In genomic region chr11:31461348-31461747, GRCm38 (mm10) we compare ENCODE assay signal across 20 mouse cellular contexts.
A peak's percentile ranks its signal among the peaks of the same experiment; 100 is the strongest.
DNase-seq lines count a peak whose midpoint lies in the region; ATAC-seq and TF ChIP-seq lines count a peak whose summit lies in the region.
"Had no signal": no experiment of that assay in that cellular context is flagged by ENCODE, and none has a peak within 500 bp of the region (broad histone marks: within the 10 kb centered on the region; RNA-seq: fewer than 3 reads in every experiment).

No protein-coding gene starts in this region.

- no peak overlapping the region for H3K9ac ChIP-seq in midbrain, embryonic 13.5 days (replicated peaks)
- H3K9ac ChIP-seq in heart, embryonic 15.5 days = no peak overlapping the region
- H3K9ac ChIP-seq in liver, postnatal 0 days (replicated peaks) = no peak overlapping the region
- H3K9ac ChIP-seq: embryonic facial prominence, embryonic 13.5 days; forebrain, embryonic 12.5 days; hindbrain, embryonic 13.5 days had no signal

- H3K36me3 ChIP-seq in heart, embryonic 10.5 days = no peaks in the 10 kb centered on the region
- H3K36me3 ChIP-seq in midbrain, embryonic 10.5 days = no peaks in the 10 kb centered on the region
- H3K36me3 ChIP-seq in midbrain, embryonic 13.5 days = no peaks in the 10 kb centered on the region
- no peaks in the 10 kb centered on the region for H3K36me3 ChIP-seq in heart, embryonic 15.5 days
- no peaks in the 10 kb centered on the region for H3K36me3 ChIP-seq in liver, postnatal 0 days (replicated peaks; ENCODE audit: insufficient read depth, low read length)
- H3K36me3 ChIP-seq: embryonic facial prominence, embryonic 13.5 days; forebrain, embryonic 12.5 days; hindbrain, embryonic 13.5 days had no signal

- H3K9me3 ChIP-seq in heart, embryonic 10.5 days = no peaks in the 10 kb centered on the region
- H3K9me3 ChIP-seq in midbrain, embryonic 10.5 days (replicated peaks) = no peaks in the 10 kb centered on the region
- H3K9me3 ChIP-seq in midbrain, embryonic 13.5 days = no peaks in the 10 kb centered on the region
- H3K9me3 ChIP-seq in heart, embryonic 15.5 days (replicated peaks) = no peaks in the 10 kb centered on the region
- no peaks in the 10 kb centered on the region for H3K9me3 ChIP-seq in liver, postnatal 0 days (ENCODE audit: low read length)
- H3K9me3 ChIP-seq: forebrain, embryonic 12.5 days had no signal

- DNase-seq in heart, adult 8-10 months (ENCODE audit: low spot score) = peak; percentile 13
- DNase-seq in heart, embryonic 10.5 days (ENCODE audit: low spot score) = no peak
- DNase-seq in midbrain, embryonic 10.5 days (ENCODE audit: low spot score) = peak; percentile 5
- no peak for DNase-seq in liver, postnatal 0 days
- DNase-seq in retina, postnatal 1 day = no peak
- DNase-seq: cerebellum, adult 11-12 months; cerebellum, adult 9-10 months; cerebellum, postnatal 25 days; gastrocnemius, postnatal 10 days; kidney, adult 11 months had no signal

- WGBS in heart, embryonic 10.5 days = 54% methylated on average over 3 of the region's 3 CpGs
- WGBS in midbrain, embryonic 10.5 days = 67% methylated on average over 3 of the region's 3 CpGs
- WGBS in midbrain, embryonic 13.5 days = 65% methylated on average over 3 of the region's 3 CpGs
- WGBS in heart, embryonic 15.5 days = 48% methylated on average over 3 of the region's 3 CpGs
- WGBS in liver, postnatal 0 days (ENCODE audit: insufficient replicate concordance) = 39% methylated on average over 3 of the region's 3 CpGs

- no peak overlapping the region for H3K27ac ChIP-seq in heart, embryonic 10.5 days
- H3K27ac ChIP-seq in midbrain, embryonic 10.5 days (replicated peaks) = no peak overlapping the region
- H3K27ac ChIP-seq in midbrain, embryonic 13.5 days = no peak overlapping the region
- H3K27ac ChIP-seq in heart, embryonic 15.5 days = no peak overlapping the region
- H3K27ac ChIP-seq in liver, postnatal 0 days (ENCODE audit: low read depth) = no peak overlapping the region
- H3K27ac ChIP-seq: embryonic facial prominence, embryonic 13.5 days; forebrain, embryonic 12.5 days; hindbrain, embryonic 13.5 days; hindbrain, postnatal 0 days had no signal

- TF ChIP-seq EP300 in liver, postnatal 0 days (IDR thresholded peaks at IDR 0.05; ENCODE audit: low read depth) = no peak

- no peaks in the 10 kb centered on the region for H3K4me1 ChIP-seq in heart, embryonic 10.5 days
- no peaks in the 10 kb centered on the region for H3K4me1 ChIP-seq in midbrain, embryonic 10.5 days
- no peaks in the 10 kb centered on the region for H3K4me1 ChIP-seq in midbrain, embryonic 13.5 days (replicated peaks)
- no peaks in the 10 kb centered on the region for H3K4me1 ChIP-seq in heart, embryonic 15.5 days (replicated peaks)
- H3K4me1 ChIP-seq in liver, postnatal 0 days (ENCODE audit: insufficient read depth) = no peaks in the 10 kb centered on the region
- H3K4me1 ChIP-seq: embryonic facial prominence, embryonic 13.5 days; forebrain, embryonic 12.5 days; hindbrain, embryonic 13.5 days had no signal

- TF ChIP-seq CTCF in liver, postnatal 0 days (IDR thresholded peaks at IDR 0.05; ENCODE audit: low read depth) = no peak

- no peak overlapping the region for H3K4me3 ChIP-seq in heart, embryonic 10.5 days
- no peak overlapping the region for H3K4me3 ChIP-seq in midbrain, embryonic 10.5 days
- H3K4me3 ChIP-seq in midbrain, embryonic 13.5 days (replicated peaks) = no peak overlapping the region
- no peak overlapping the region for H3K4me3 ChIP-seq in heart, embryonic 15.5 days
- no peak overlapping the region for H3K4me3 ChIP-seq in liver, postnatal 0 days (ENCODE audit: low read depth, low read length)
- H3K4me3 ChIP-seq: embryonic facial prominence, embryonic 13.5 days; forebrain, embryonic 12.5 days; hindbrain, embryonic 13.5 days had no signal

- ATAC-seq in midbrain, embryonic 13.5 days = no peak
- peak; percentile 75 for ATAC-seq in heart, embryonic 15.5 days (replicated peaks; ENCODE audit: insufficient number of reproducible peaks, insufficient read depth, low FRiP score, low read depth)
- ATAC-seq in liver, postnatal 0 days = no peak
- ATAC-seq: activated CD4-positive, CD25-positive, alpha-beta regulatory T cell, adult 4 months; forebrain, embryonic 16.5 days; hindbrain, postnatal 0 days; Patski had no signal

- no peak overlapping the region for H3K4me2 ChIP-seq in midbrain, embryonic 13.5 days (replicated peaks)
- no peak overlapping the region for H3K4me2 ChIP-seq in heart, embryonic 15.5 days
- H3K4me2 ChIP-seq in liver, postnatal 0 days (ENCODE audit: low read depth, low read length) = no peak overlapping the region
- H3K4me2 ChIP-seq: embryonic facial prominence, embryonic 13.5 days; forebrain, embryonic 12.5 days; hindbrain, embryonic 13.5 days had no signal

- no peaks in the 10 kb centered on the region for H3K27me3 ChIP-seq in heart, embryonic 10.5 days (ENCODE audit: insufficient read depth, poor library complexity, severe bottlenecking)
- no peaks in the 10 kb centered on the region for H3K27me3 ChIP-seq in midbrain, embryonic 10.5 days (ENCODE audit: low read depth, poor library complexity, severe bottlenecking)
- H3K27me3 ChIP-seq in midbrain, embryonic 13.5 days = no peaks in the 10 kb centered on the region
- no peaks in the 10 kb centered on the region for H3K27me3 ChIP-seq in heart, embryonic 15.5 days
- no peaks in the 10 kb centered on the region for H3K27me3 ChIP-seq in liver, postnatal 0 days (ENCODE audit: insufficient read depth, low read length)
- H3K27me3 ChIP-seq: CH12.LX; embryonic facial prominence, embryonic 13.5 days; forebrain, embryonic 12.5 days; hindbrain, embryonic 13.5 days; Patski had no signal

Comparison
In these comparisons a context has a peak if more than half of its experiments do, and no peak if none do; other contexts are left out.
1. DNase-seq: peak in heart, adult 8-10 months (single experiment) and midbrain, embryonic 10.5 days (single experiment); none in heart, embryonic 10.5 days (single experiment), liver, postnatal 0 days (single experiment) and retina, postnatal 1 day (single experiment).